Comparison of ENCODE assay signal across 23 mouse cellular contexts in the genomic region with DNA sequence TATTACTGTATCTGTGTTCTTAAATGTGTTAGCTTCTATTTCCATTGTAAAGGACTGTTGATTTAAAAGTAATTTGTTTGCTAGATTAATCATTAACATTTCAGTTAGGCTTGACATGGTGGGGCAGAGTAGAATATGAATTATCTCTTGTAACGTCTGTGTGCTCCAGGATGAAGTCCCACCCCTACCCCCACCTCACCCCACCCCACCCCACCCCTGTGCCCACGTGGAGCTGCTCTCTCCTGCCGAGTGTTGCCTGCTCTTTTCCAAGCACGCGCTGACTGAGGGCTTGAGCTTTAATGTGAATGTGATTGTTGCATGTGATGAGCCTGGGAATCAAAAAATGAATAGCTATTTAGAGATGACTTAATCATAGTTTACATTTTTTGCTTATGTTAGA.
DNase-seq lines count a peak whose midpoint lies in the region; ATAC-seq and TF ChIP-seq lines count a peak whose summit lies in the region.
"Had no signal": no experiment of that assay in that cellular context is flagged by ENCODE, and none has a peak within 500 bp of the region (broad histone marks: within the 10 kb centered on the region; RNA-seq: fewer than 3 reads in every experiment).

No protein-coding gene starts in this region.

- no peak overlapping the region for H3K4me2 ChIP-seq in kidney, embryonic 16.5 days (replicated peaks; ENCODE audit: low read depth, low read length)
- H3K4me2 ChIP-seq in liver, embryonic 11.5 days, result no peak overlapping the region
- H3K4me2 ChIP-seq: forebrain, embryonic 13.5 days; limb, embryonic 12.5 days; lung, embryonic 14.5 days; midbrain, embryonic 13.5 days; neural tube, embryonic 12.5 days had no signal

- H3K27ac ChIP-seq in kidney, embryonic 16.5 days (ENCODE audit: low read length), result no peak overlapping the region
- H3K27ac ChIP-seq in kidney, adult 2 months (ENCODE audit: insufficient read depth, low read depth, low read length), result no peak overlapping the region
- H3K27ac ChIP-seq in liver, embryonic 11.5 days (ENCODE audit: low read depth, low read length), result no peak overlapping the region
- H3K27ac ChIP-seq: embryonic facial prominence, embryonic 10.5 days; forebrain, embryonic 13.5 days; heart, adult 2 months; hindbrain, embryonic 10.5 days; hindbrain, postnatal 0 days; limb, embryonic 12.5 days; midbrain, embryonic 13.5 days; neural tube, embryonic 12.5 days had no signal

- no peak overlapping the region for H3K4me3 ChIP-seq in kidney, embryonic 16.5 days (ENCODE audit: low read length)
- no peak overlapping the region for H3K4me3 ChIP-seq in kidney, adult 2 months (ENCODE audit: insufficient read depth, low read depth, low read length)
- no peak overlapping the region for H3K4me3 ChIP-seq in liver, embryonic 11.5 days (ENCODE audit: low read depth, low read length)
- H3K4me3 ChIP-seq: embryonic facial prominence, embryonic 10.5 days; forebrain, embryonic 13.5 days; heart, adult 2 months; hindbrain, embryonic 10.5 days; limb, embryonic 12.5 days; midbrain, embryonic 13.5 days; neural tube, embryonic 12.5 days had no signal

- 61% methylated on average over 5 of the region's 5 CpGs for WGBS in kidney, embryonic 16.5 days
- WGBS in kidney, adult 2 months, result 29% methylated on average over 5 of the region's 5 CpGs
- WGBS in liver, embryonic 11.5 days, result 40% methylated on average over 5 of the region's 5 CpGs

- H3K9me3 ChIP-seq in kidney, embryonic 16.5 days (ENCODE audit: low read length), result no peaks in the 10 kb centered on the region
- no peaks in the 10 kb centered on the region for H3K9me3 ChIP-seq in liver, embryonic 11.5 days (ENCODE audit: control insufficient read depth, low read length)
- H3K9me3 ChIP-seq: embryonic facial prominence, embryonic 10.5 days; forebrain, embryonic 13.5 days; hindbrain, embryonic 10.5 days; limb, embryonic 12.5 days; midbrain, embryonic 13.5 days; neural tube, embryonic 12.5 days had no signal

- no peak for TF ChIP-seq CTCF in kidney, adult 2 months (conservative IDR thresholded peaks at IDR 0.05; ENCODE audit: insufficient read depth, insufficient read length, low read depth, low read length)

- H3K27me3 ChIP-seq in kidney, embryonic 16.5 days (ENCODE audit: insufficient read depth, low read length), result no peaks in the 10 kb centered on the region
- no peaks in the 10 kb centered on the region for H3K27me3 ChIP-seq in kidney, adult 2 months (replicated peaks; ENCODE audit: control insufficient read depth, insufficient read depth, low read length)
- H3K27me3 ChIP-seq in liver, embryonic 11.5 days (replicated peaks; ENCODE audit: control insufficient read depth, insufficient read depth, low read length), result no peaks in the 10 kb centered on the region
- H3K27me3 ChIP-seq: forebrain, embryonic 13.5 days; limb, embryonic 12.5 days; midbrain, embryonic 13.5 days; neural tube, embryonic 12.5 days had no signal

- DNase-seq in kidney, adult 2 months, result no peak
- no peak for DNase-seq in liver, embryonic 11.5 days (ENCODE audit: low spot score)
- no peak for DNase-seq in cerebellum, postnatal 10 days
- no peak for DNase-seq in ovary, postnatal 36 days (ENCODE audit: low spot score)
- no peak for DNase-seq in adrenal gland, adult (ENCODE audit: inconsistent age in 2 of 2, low spot score in 1 of 2)
- DNase-seq: cerebellum, adult 8-10 months; gastrocnemius, postnatal 14 days; heart, adult 2 months; kidney, adult 9 months; kidney, postnatal 4 days; layer of hippocampus, adult 9-11 months; lung, embryonic 14.5 days; lung, postnatal 4 days; right cerebral cortex, adult 18-20 months had no signal

- no peak for TF ChIP-seq POLR2A in kidney, adult 2 months (IDR thresholded peaks at IDR 0.05; ENCODE audit: low read depth, low read length)

- ATAC-seq in kidney, embryonic 16.5 days (ENCODE audit: low FRiP score, low TSS enrichment), result peak; percentile 75
- ATAC-seq in liver, embryonic 11.5 days (replicated peaks; ENCODE audit: low FRiP score), result peak; percentile 83
- ATAC-seq in megakaryocyte progenitor cell, adult 5-6 weeks (replicated peaks; ENCODE audit: poor library complexity), result peak; percentile 67
- ATAC-seq: forebrain, embryonic 13.5 days; hindbrain, postnatal 0 days; midbrain, embryonic 13.5 days had no signal

- no peaks in the 10 kb centered on the region for H3K36me3 ChIP-seq in kidney, embryonic 16.5 days (ENCODE audit: insufficient read depth, low read length)
- no peaks in the 10 kb centered on the region for H3K36me3 ChIP-seq in kidney, adult 2 months (ENCODE audit: control insufficient read depth, insufficient read depth, low read length)
- no peaks in the 10 kb centered on the region for H3K36me3 ChIP-seq in liver, embryonic 11.5 days (ENCODE audit: control insufficient read depth, insufficient read depth, low read length)
- H3K36me3 ChIP-seq: embryonic facial prominence, embryonic 10.5 days; hindbrain, embryonic 10.5 days; limb, embryonic 12.5 days; neural tube, embryonic 12.5 days had no signal

- H3K9ac ChIP-seq in kidney, embryonic 16.5 days (replicated peaks; ENCODE audit: low read length), result no peak overlapping the region
- H3K9ac ChIP-seq in liver, embryonic 11.5 days (ENCODE audit: low read depth, low read length), result no peak overlapping the region
- H3K9ac ChIP-seq: forebrain, embryonic 13.5 days; limb, embryonic 12.5 days; lung, embryonic 14.5 days; midbrain, embryonic 13.5 days; neural tube, embryonic 12.5 days had no signal

- no peaks in the 10 kb centered on the region for H3K4me1 ChIP-seq in kidney, embryonic 16.5 days (ENCODE audit: insufficient read depth, low read length)
- no peaks in the 10 kb centered on the region; the same call in 1 of the 2 replicates for H3K4me1 ChIP-seq in kidney, adult 2 months (ENCODE audit: control insufficient read depth, insufficient read depth, low read length)
- peaks cover 31% of the 10 kb centered on the region for H3K4me1 ChIP-seq in liver, embryonic 11.5 days (replicated peaks; ENCODE audit: control insufficient read depth, insufficient read depth, low read length)
- H3K4me1 ChIP-seq: forebrain, embryonic 13.5 days; hindbrain, embryonic 10.5 days; limb, embryonic 12.5 days; neural tube, embryonic 12.5 days had no signal
